ENCODE assay signal across 11 mouse cellular contexts in genomic region chrX:6577001-6577400, GRCm38 (mm10).
DNase-seq lines count a peak whose midpoint lies in the region; ATAC-seq lines count a peak whose summit lies in the region.
"Had no signal": no experiment of that assay in that cellular context is flagged by ENCODE, and none has a peak within 500 bp of the region (broad histone marks: within the 10 kb centered on the region; RNA-seq: fewer than 3 reads in every experiment).

No protein-coding gene starts in this region.

- intact Hi-C loops in heart, postnatal 25 days (cut with DNase I): no loop called here

- H3K27me3 ChIP-seq in liver, embryonic 12.5 days (replicated peaks): no peaks in the 10 kb centered on the region
- H3K27me3 ChIP-seq in midbrain, embryonic 10.5 days (ENCODE audit: low read depth, poor library complexity, severe bottlenecking): no peaks in the 10 kb centered on the region
- H3K27me3 ChIP-seq in hindbrain, embryonic 14.5 days (ENCODE audit: control insufficient read depth, insufficient read depth, low read length): no peaks in the 10 kb centered on the region
- no peaks in the 10 kb centered on the region for H3K27me3 ChIP-seq in midbrain, embryonic 13.5 days

- no peaks in the 10 kb centered on the region for H3K36me3 ChIP-seq in liver, embryonic 12.5 days
- H3K36me3 ChIP-seq in midbrain, embryonic 10.5 days: no peaks in the 10 kb centered on the region
- H3K36me3 ChIP-seq in hindbrain, embryonic 14.5 days (replicated peaks; ENCODE audit: control insufficient read depth, insufficient read depth): no peaks in the 10 kb centered on the region
- no peaks in the 10 kb centered on the region for H3K36me3 ChIP-seq in midbrain, embryonic 13.5 days

- no peak overlapping the region for H3K9ac ChIP-seq in liver, embryonic 12.5 days
- H3K9ac ChIP-seq in hindbrain, embryonic 14.5 days: no peak overlapping the region
- H3K9ac ChIP-seq in midbrain, embryonic 13.5 days (replicated peaks): no peak overlapping the region
- H3K9ac ChIP-seq: forebrain, postnatal 0 days had no signal

- no peaks in the 10 kb centered on the region for H3K4me1 ChIP-seq in liver, embryonic 12.5 days
- H3K4me1 ChIP-seq in midbrain, embryonic 10.5 days: no peaks in the 10 kb centered on the region
- no peaks in the 10 kb centered on the region for H3K4me1 ChIP-seq in hindbrain, embryonic 14.5 days (replicated peaks; ENCODE audit: control insufficient read depth, insufficient read depth, low read length)
- H3K4me1 ChIP-seq in midbrain, embryonic 13.5 days (replicated peaks): no peaks in the 10 kb centered on the region

- ATAC-seq in liver, embryonic 12.5 days: no peak
- ATAC-seq in hindbrain, embryonic 14.5 days (ENCODE audit: low FRiP score): no peak
- no peak for ATAC-seq in midbrain, embryonic 13.5 days
- ATAC-seq: forebrain, postnatal 0 days had no signal

- WGBS in liver, embryonic 12.5 days (ENCODE audit: insufficient replicate concordance): 16% methylated on average over 7 of the region's 7 CpGs
- WGBS in midbrain, embryonic 10.5 days: 51% methylated on average over 7 of the region's 7 CpGs
- WGBS in hindbrain, embryonic 14.5 days: 42% methylated on average over 7 of the region's 7 CpGs
- WGBS in midbrain, embryonic 13.5 days: 41% methylated on average over 7 of the region's 7 CpGs

- no peak overlapping the region for H3K27ac ChIP-seq in liver, embryonic 12.5 days
- no peak overlapping the region for H3K27ac ChIP-seq in midbrain, embryonic 10.5 days (replicated peaks)
- H3K27ac ChIP-seq in hindbrain, embryonic 14.5 days: no peak overlapping the region
- no peak overlapping the region for H3K27ac ChIP-seq in midbrain, embryonic 13.5 days
- H3K27ac ChIP-seq: macrophage had no signal

- DNase-seq in R1 (ENCODE audit: low read depth, low spot score): peak; percentile 25
- DNase-seq in adrenal gland, postnatal 36 days: peak; percentile 11 to 32
- DNase-seq in heart, postnatal 25 days (ENCODE audit: low spot score): peak; percentile 33
- DNase-seq in midbrain, embryonic 10.5 days (ENCODE audit: low spot score): no peak
- DNase-seq in hindbrain, embryonic 14.5 days (ENCODE audit: low spot score): no peak
- DNase-seq in retina, embryonic 14.5 days (ENCODE audit: low spot score): no peak
- DNase-seq: forebrain, postnatal 0 days; thymus, adult 2 months had no signal

- H3K4me3 ChIP-seq in liver, embryonic 12.5 days: no peak overlapping the region
- no peak overlapping the region for H3K4me3 ChIP-seq in midbrain, embryonic 10.5 days
- no peak overlapping the region for H3K4me3 ChIP-seq in hindbrain, embryonic 14.5 days (replicated peaks; ENCODE audit: low read length)
- H3K4me3 ChIP-seq in midbrain, embryonic 13.5 days (replicated peaks): no peak overlapping the region

- no peaks in the 10 kb centered on the region for H3K9me3 ChIP-seq in liver, embryonic 12.5 days (replicated peaks)
- H3K9me3 ChIP-seq in midbrain, embryonic 10.5 days (replicated peaks): no peaks in the 10 kb centered on the region
- H3K9me3 ChIP-seq in hindbrain, embryonic 14.5 days (ENCODE audit: control insufficient read depth, low read length): no peaks in the 10 kb centered on the region
- H3K9me3 ChIP-seq in midbrain, embryonic 13.5 days: no peaks in the 10 kb centered on the region

- 0 out of 2 replicates have a peak overlapping the region, but pooled peaks have one; percentile 6 for H3K4me2 ChIP-seq in liver, embryonic 12.5 days
- H3K4me2 ChIP-seq in hindbrain, embryonic 14.5 days (replicated peaks): no peak overlapping the region
- no peak overlapping the region for H3K4me2 ChIP-seq in midbrain, embryonic 13.5 days (replicated peaks)

Comparison
In these comparisons a context has a peak if more than half of its experiments do, and no peak if none do; other contexts are left out.
1. DNase-seq: peak in R1 (single experiment), adrenal gland, postnatal 36 days (2 of 2) and heart, postnatal 25 days (single experiment); none in midbrain, embryonic 10.5 days (single experiment), hindbrain, embryonic 14.5 days (single experiment) and retina, embryonic 14.5 days (single experiment).